Mouse (Mus musculus): Measurements from ENCODE around the gene Kcnk4. TPM values are rescaled to one million over a fixed set of nuclear protein-coding genes. Genes with fewer than 3 reads are reported as not detected.

Kcnk4 gene
- polyA plus RNA-seq, 1 experiment from 2014 or later: 0.12 TPM

- H3K27me3 ChIP-seq (ENCODE audit: control insufficient read depth, insufficient read depth, low read length): peaks cover 75% of the 10 kb centered on the region
- no peak for ATAC-seq (ENCODE audit: low FRiP score, low TSS enrichment)
- WGBS: 58% methylated on average over 1 of the region's 1 CpGs
- no peak overlapping the region for H3K4me3 ChIP-seq (ENCODE audit: low read length)
- H3K9me3 ChIP-seq (ENCODE audit: control insufficient read depth, low read length): no peaks in the 10 kb centered on the region
- H3K4me1 ChIP-seq (ENCODE audit: control insufficient read depth, insufficient read depth, low read length): peaks cover 10% of the 10 kb centered on the region
- H3K9ac ChIP-seq (ENCODE audit: low read depth, low read length): no peak overlapping the region
- no peak overlapping the region for H3K27ac ChIP-seq (ENCODE audit: low read depth, low read length)
- no peak overlapping the region for H3K4me2 ChIP-seq (replicated peaks; ENCODE audit: low read depth, low read length)
- no peaks in the 10 kb centered on the region for H3K36me3 ChIP-seq (ENCODE audit: control insufficient read depth, insufficient read depth, low read length)
Observed at GRCm38 (mm10) chr19:6932018-6932417, 2.3 kb downstream of the Kcnk4 start.

GRCm38 (mm10) chr19:6931002-6931401 is 3.3 kb downstream of the Kcnk4 start:
- Histone ChIP-seq H3K27me3 (ENCODE audit: control insufficient read depth, insufficient read depth, low read length) (peaks cover 83% of the 10 kb centered on the region), H3K4me2 (replicated peaks; ENCODE audit: low read depth, low read length) (no peak overlapping the region), H3K36me3 (ENCODE audit: control insufficient read depth, insufficient read depth, low read length) (no peaks in the 10 kb centered on the region), H3K9me3 (ENCODE audit: control insufficient read depth, low read length) (peaks cover 3% of the 10 kb centered on the region; the same call in 1 of the 2 replicates), H3K9ac (ENCODE audit: low read depth, low read length) (no peak overlapping the region), H3K4me1 (ENCODE audit: control insufficient read depth, insufficient read depth, low read length) (peaks cover 10% of the 10 kb centered on the region), H3K27ac (ENCODE audit: low read depth, low read length) (no peak overlapping the region), H3K4me3 (ENCODE audit: low read length) (no peak overlapping the region)
- no peak for ATAC-seq (ENCODE audit: low FRiP score, low TSS enrichment)
- 0% methylated on average over 2 of the region's 2 CpGs for WGBS

- Histone ChIP-seq H3K4me1 (ENCODE audit: control insufficient read depth, insufficient read depth, low read length) (0 out of 2 replicates have a peak, but pooled peaks cover 3% of the 10 kb centered on the region), H3K4me2 (replicated peaks; ENCODE audit: low read depth, low read length) (no peak overlapping the region), H3K9ac (ENCODE audit: low read depth, low read length) (no peak overlapping the region), H3K27me3 (ENCODE audit: control insufficient read depth, insufficient read depth, low read length) (peaks cover 78% of the 10 kb centered on the region), H3K36me3 (ENCODE audit: control insufficient read depth, insufficient read depth, low read length) (no peaks in the 10 kb centered on the region), H3K27ac (ENCODE audit: low read depth, low read length) (no peak overlapping the region), H3K4me3 (ENCODE audit: low read length) (no peak overlapping the region), H3K9me3 (ENCODE audit: control insufficient read depth, low read length) (peaks cover 4% of the 10 kb centered on the region; the same call in 1 of the 2 replicates)
- ATAC-seq (ENCODE audit: low FRiP score, low TSS enrichment): no peak
- 15% methylated on average over 9 of the region's 9 CpGs for WGBS
Observed at GRCm38 (mm10) chr19:6928080-6928479, 6.2 kb downstream of the Kcnk4 start.

GRCm38 (mm10) chr19:6926559-6927255 is 7.6 kb downstream of the Kcnk4 start:
- H3K9me3 ChIP-seq (ENCODE audit: control insufficient read depth, low read length): peaks cover 4% of the 10 kb centered on the region; the same call in 1 of the 2 replicates
- no peaks in the 10 kb centered on the region for H3K36me3 ChIP-seq (ENCODE audit: control insufficient read depth, insufficient read depth, low read length)
- 0 out of 2 replicates have a peak, but pooled peaks cover 3% of the 10 kb centered on the region for H3K4me1 ChIP-seq (ENCODE audit: control insufficient read depth, insufficient read depth, low read length)
- WGBS: 19% methylated on average over 26 of the region's 26 CpGs
- ATAC-seq (ENCODE audit: low FRiP score, low TSS enrichment): no peak
- H3K27me3 ChIP-seq (ENCODE audit: control insufficient read depth, insufficient read depth, low read length): peaks cover 66% of the 10 kb centered on the region
- H3K4me2 ChIP-seq (replicated peaks; ENCODE audit: low read depth, low read length): peak overlapping the region; percentile 29; the same call in 1 of the 2 replicates
- H3K27ac ChIP-seq (ENCODE audit: low read depth, low read length): no peak overlapping the region
- H3K9ac ChIP-seq (ENCODE audit: low read depth, low read length): no peak overlapping the region
- H3K4me3 ChIP-seq (ENCODE audit: low read length): peak overlapping the region; percentile 19

- H3K4me2 ChIP-seq (replicated peaks; ENCODE audit: low read depth, low read length): peak overlapping the region; percentile 28
- H3K4me3 ChIP-seq (ENCODE audit: low read length): peak overlapping the region; percentile 24; the same call in 1 of the 2 replicates
- no peak overlapping the region for H3K9ac ChIP-seq (ENCODE audit: low read depth, low read length)
- H3K36me3 ChIP-seq (ENCODE audit: control insufficient read depth, insufficient read depth, low read length): no peaks in the 10 kb centered on the region
- no peak for ATAC-seq (ENCODE audit: low FRiP score, low TSS enrichment)
- H3K9me3 ChIP-seq (ENCODE audit: control insufficient read depth, low read length): peaks cover 4% of the 10 kb centered on the region; the same call in 1 of the 2 replicates
- peaks cover 7% of the 10 kb centered on the region for H3K4me1 ChIP-seq (ENCODE audit: control insufficient read depth, insufficient read depth, low read length)
- 6% methylated on average over 40 of the region's 40 CpGs for WGBS
- H3K27ac ChIP-seq (ENCODE audit: low read depth, low read length): no peak overlapping the region
- H3K27me3 ChIP-seq (ENCODE audit: control insufficient read depth, insufficient read depth, low read length): peaks cover 57% of the 10 kb centered on the region
Observed at GRCm38 (mm10) chr19:6925611-6926329, 8.5 kb downstream of the Kcnk4 start.

GRCm38 (mm10) chr19:6925307-6925573 is 9.1 kb downstream of the Kcnk4 start, which contains the start of gene Catsperz:
Catsperz (minus strand) TSS chr19:6925380.
- WGBS: 2% methylated on average over 8 of the region's 9 CpGs
- no peaks in the 10 kb centered on the region for H3K36me3 ChIP-seq (ENCODE audit: control insufficient read depth, insufficient read depth, low read length)
- H3K27ac ChIP-seq (ENCODE audit: low read depth, low read length): no peak within 1 kb of the TSS
- peak within 1 kb of the TSS; percentile 24 for H3K4me3 ChIP-seq (ENCODE audit: low read length)
- H3K9ac ChIP-seq (ENCODE audit: low read depth, low read length): no peak within 1 kb of the TSS
- no peak for ATAC-seq (ENCODE audit: low FRiP score, low TSS enrichment)
- H3K27me3 ChIP-seq (ENCODE audit: control insufficient read depth, insufficient read depth, low read length): peaks cover 52% of the 10 kb centered on the region
- H3K4me1 ChIP-seq (ENCODE audit: control insufficient read depth, insufficient read depth, low read length): peaks cover 13% of the 10 kb centered on the region
- peak within 1 kb of the TSS; percentile 28 for H3K4me2 ChIP-seq (replicated peaks; ENCODE audit: low read depth, low read length)
- H3K9me3 ChIP-seq (ENCODE audit: control insufficient read depth, low read length): peaks cover 4% of the 10 kb centered on the region; the same call in 1 of the 2 replicates

- WGBS: 4% methylated on average over 39 of the region's 39 CpGs
- peaks cover 49% of the 10 kb centered on the region for H3K27me3 ChIP-seq (ENCODE audit: control insufficient read depth, insufficient read depth, low read length)
- ATAC-seq (ENCODE audit: low FRiP score, low TSS enrichment): no peak
Observed at GRCm38 (mm10) chr19:6924461-6925306, 9.6 kb downstream of the Kcnk4 start.

GRCm38 (mm10) chr19:6922901-6923735 is 11.2 kb downstream of the Kcnk4 start:
- H3K27me3 ChIP-seq (ENCODE audit: control insufficient read depth, insufficient read depth, low read length): peaks cover 47% of the 10 kb centered on the region
- WGBS: 61% methylated on average over 6 of the region's 6 CpGs

More at GRCm38 (mm10) chr19:6924461-6925306, 9.6 kb downstream of the Kcnk4 start:
- H3K27ac ChIP-seq (ENCODE audit: low read depth, low read length): no peak overlapping the region
- H3K36me3 ChIP-seq (ENCODE audit: control insufficient read depth, insufficient read depth, low read length): no peaks in the 10 kb centered on the region
- H3K4me1 ChIP-seq (ENCODE audit: control insufficient read depth, insufficient read depth, low read length): peaks cover 18% of the 10 kb centered on the region
- peak overlapping the region; percentile 28 for H3K4me2 ChIP-seq (replicated peaks; ENCODE audit: low read depth, low read length)
- H3K4me3 ChIP-seq (ENCODE audit: low read length): peak overlapping the region; percentile 24
- H3K9ac ChIP-seq (ENCODE audit: low read depth, low read length): no peak overlapping the region
- peaks cover 4% of the 10 kb centered on the region; the same call in 1 of the 2 replicates for H3K9me3 ChIP-seq (ENCODE audit: control insufficient read depth, low read length)

More at GRCm38 (mm10) chr19:6922901-6923735, 11.2 kb downstream of the Kcnk4 start:
- Histone ChIP-seq H3K9me3 (ENCODE audit: control insufficient read depth, low read length) (peaks cover 4% of the 10 kb centered on the region; the same call in 1 of the 2 replicates), H3K4me1 (ENCODE audit: control insufficient read depth, insufficient read depth, low read length) (peaks cover 18% of the 10 kb centered on the region), H3K4me3 (ENCODE audit: low read length) (no peak overlapping the region; the same call in 1 of the 2 replicates), H3K36me3 (ENCODE audit: control insufficient read depth, insufficient read depth, low read length) (no peaks in the 10 kb centered on the region; the same call in 1 of the 2 replicates), H3K27ac (ENCODE audit: low read depth, low read length) (no peak overlapping the region), H3K4me2 (replicated peaks; ENCODE audit: low read depth, low read length) (no peak overlapping the region), H3K9ac (ENCODE audit: low read depth, low read length) (no peak overlapping the region)
- no peak for ATAC-seq (ENCODE audit: low FRiP score, low TSS enrichment)
